Mouse (Mus musculus): ENCODE measurements around the gene Brd4. TPM values are rescaled to one million over a fixed set of nuclear protein-coding genes. Genes with fewer than 3 reads are reported as not detected.

Brd4 gene
- polyA plus RNA-seq, 1 experiment from 2014 or later, result 134 TPM

- DNase-seq (ENCODE audit: low spot score), result no peak
- WGBS, result 96% methylated on average over 7 of the region's 7 CpGs
- Histone ChIP-seq H3K36me3 (peaks cover 25% of the 10 kb centered on the region; the same call in 1 of the 2 replicates), H3K27me3 (ENCODE audit: insufficient read depth, poor library complexity, severe bottlenecking) (no peaks in the 10 kb centered on the region), H3K4me3 (no peak overlapping the region), H3K27ac (no peak overlapping the region), H3K9me3 (no peaks in the 10 kb centered on the region), H3K4me1 (replicated peaks) (no peaks in the 10 kb centered on the region)
Observed at GRCm38 (mm10) chr17:32269151-32269550, 15.4 kb downstream of the Brd4 start.

GRCm38 (mm10) chr17:32268540-32268960, 16.0 kb downstream of the Brd4 start:
- H3K9me3 ChIP-seq, result no peaks in the 10 kb centered on the region
- no peak overlapping the region for H3K27ac ChIP-seq
- H3K4me3 ChIP-seq, result no peak overlapping the region
- H3K36me3 ChIP-seq, result peaks cover 25% of the 10 kb centered on the region; the same call in 1 of the 2 replicates
- H3K4me1 ChIP-seq (replicated peaks), result no peaks in the 10 kb centered on the region
- H3K27me3 ChIP-seq (ENCODE audit: insufficient read depth, poor library complexity, severe bottlenecking), result no peaks in the 10 kb centered on the region
- no peak for DNase-seq (ENCODE audit: low spot score)
- WGBS, result 98% methylated on average over 3 of the region's 3 CpGs

GRCm38 (mm10) chr17:32268096-32268495, 16.4 kb downstream of the Brd4 start:
- Histone ChIP-seq H3K4me3 (no peak overlapping the region), H3K27ac (no peak overlapping the region), H3K9me3 (no peaks in the 10 kb centered on the region), H3K27me3 (ENCODE audit: insufficient read depth, poor library complexity, severe bottlenecking) (no peaks in the 10 kb centered on the region), H3K36me3 (peaks cover 25% of the 10 kb centered on the region; the same call in 1 of the 2 replicates), H3K4me1 (replicated peaks) (no peaks in the 10 kb centered on the region)
- WGBS, result 63% methylated on average over 2 of the region's 2 CpGs
- DNase-seq (ENCODE audit: low spot score), result no peak

GRCm38 (mm10) chr17:32267617-32268016, 16.9 kb downstream of the Brd4 start:
- no peak overlapping the region for H3K27ac ChIP-seq
- 93% methylated on average over 1 of the region's 1 CpGs for WGBS
- no peak for DNase-seq (ENCODE audit: low spot score)
- H3K27me3 ChIP-seq (ENCODE audit: insufficient read depth, poor library complexity, severe bottlenecking), result no peaks in the 10 kb centered on the region
- no peaks in the 10 kb centered on the region for H3K4me1 ChIP-seq (replicated peaks)
- H3K36me3 ChIP-seq, result peaks cover 25% of the 10 kb centered on the region; the same call in 1 of the 2 replicates
- no peak overlapping the region for H3K4me3 ChIP-seq
- no peaks in the 10 kb centered on the region for H3K9me3 ChIP-seq

GRCm38 (mm10) chr17:32263672-32264071, 20.9 kb downstream of the Brd4 start:
- Histone ChIP-seq H3K9me3 (no peaks in the 10 kb centered on the region), H3K4me1 (replicated peaks) (peaks cover 3% of the 10 kb centered on the region), H3K27ac (no peak overlapping the region), H3K36me3 (peaks cover 17% of the 10 kb centered on the region; the same call in 1 of the 2 replicates), H3K4me3 (no peak overlapping the region), H3K27me3 (ENCODE audit: insufficient read depth, poor library complexity, severe bottlenecking) (no peaks in the 10 kb centered on the region)
- 97% methylated on average over 2 of the region's 2 CpGs for WGBS
- no peak for DNase-seq (ENCODE audit: low spot score)

GRCm38 (mm10) chr17:32262831-32263559, 21.5 kb downstream of the Brd4 start:
- peaks cover 10% of the 10 kb centered on the region for H3K4me1 ChIP-seq (replicated peaks)
- H3K27ac ChIP-seq, result no peak overlapping the region
- peaks cover 17% of the 10 kb centered on the region; the same call in 1 of the 2 replicates for H3K36me3 ChIP-seq
- DNase-seq (ENCODE audit: low spot score), result no peak
- no peaks in the 10 kb centered on the region for H3K27me3 ChIP-seq (ENCODE audit: insufficient read depth, poor library complexity, severe bottlenecking)
- H3K4me3 ChIP-seq, result no peak overlapping the region
- no peaks in the 10 kb centered on the region for H3K9me3 ChIP-seq
- WGBS, result 96% methylated on average over 8 of the region's 8 CpGs

GRCm38 (mm10) chr17:32258869-32259268, 25.7 kb downstream of the Brd4 start:
- Histone ChIP-seq H3K4me3 (no peak overlapping the region), H3K27me3 (ENCODE audit: insufficient read depth, poor library complexity, severe bottlenecking) (no peaks in the 10 kb centered on the region), H3K4me1 (replicated peaks) (peaks cover 17% of the 10 kb centered on the region), H3K36me3 (peaks cover 9% of the 10 kb centered on the region), H3K9me3 (no peaks in the 10 kb centered on the region), H3K27ac (no peak overlapping the region)
- no peak for DNase-seq (ENCODE audit: low spot score)
- WGBS, result 92% methylated on average over 2 of the region's 2 CpGs

- no peak for DNase-seq (ENCODE audit: low spot score)
- Histone ChIP-seq H3K4me1 (replicated peaks) (peaks cover 17% of the 10 kb centered on the region), H3K27ac (peak overlapping the region; percentile 37), H3K27me3 (ENCODE audit: insufficient read depth, poor library complexity, severe bottlenecking) (no peaks in the 10 kb centered on the region), H3K4me3 (no peak overlapping the region), H3K9me3 (no peaks in the 10 kb centered on the region), H3K36me3 (peaks cover 16% of the 10 kb centered on the region)
- WGBS, result 61% methylated on average over 6 of the region's 6 CpGs
Observed at GRCm38 (mm10) chr17:32257944-32258343, 26.6 kb downstream of the Brd4 start.

GRCm38 (mm10) chr17:32257452-32257851, 27.1 kb downstream of the Brd4 start:
- Histone ChIP-seq H3K36me3 (peaks cover 21% of the 10 kb centered on the region), H3K9me3 (no peaks in the 10 kb centered on the region), H3K27me3 (ENCODE audit: insufficient read depth, poor library complexity, severe bottlenecking) (no peaks in the 10 kb centered on the region), H3K4me3 (no peak overlapping the region), H3K27ac (no peak overlapping the region; the same call in 1 of the 2 replicates), H3K4me1 (replicated peaks) (peaks cover 17% of the 10 kb centered on the region)
- WGBS, result 87% methylated on average over 2 of the region's 2 CpGs
- no peak for DNase-seq (ENCODE audit: low spot score)

- 89% methylated on average over 2 of the region's 2 CpGs for WGBS
- DNase-seq (ENCODE audit: low spot score), result no peak
- Histone ChIP-seq H3K4me3 (no peak overlapping the region), H3K27me3 (ENCODE audit: insufficient read depth, poor library complexity, severe bottlenecking) (no peaks in the 10 kb centered on the region), H3K36me3 (peaks cover 21% of the 10 kb centered on the region), H3K4me1 (replicated peaks) (peaks cover 17% of the 10 kb centered on the region), H3K9me3 (no peaks in the 10 kb centered on the region), H3K27ac (no peak overlapping the region)
Observed at GRCm38 (mm10) chr17:32256896-32257295, 27.6 kb downstream of the Brd4 start.

GRCm38 (mm10) chr17:32253261-32253660, 31.3 kb downstream of the Brd4 start:
- peaks cover 10% of the 10 kb centered on the region for H3K4me1 ChIP-seq (replicated peaks)
- H3K4me3 ChIP-seq, result no peak overlapping the region
- WGBS, result 94% methylated on average over 2 of the region's 2 CpGs
- no peak overlapping the region for H3K27ac ChIP-seq
- no peaks in the 10 kb centered on the region for H3K27me3 ChIP-seq (ENCODE audit: insufficient read depth, poor library complexity, severe bottlenecking)
- no peak for DNase-seq (ENCODE audit: low spot score)
- H3K36me3 ChIP-seq, result peaks cover 41% of the 10 kb centered on the region
- no peaks in the 10 kb centered on the region for H3K9me3 ChIP-seq

GRCm38 (mm10) chr17:32251827-32252470, 32.6 kb downstream of the Brd4 start:
- no peak for DNase-seq (ENCODE audit: low spot score)
- no peaks in the 10 kb centered on the region for H3K4me1 ChIP-seq (replicated peaks)
- no peaks in the 10 kb centered on the region for H3K27me3 ChIP-seq (ENCODE audit: insufficient read depth, poor library complexity, severe bottlenecking)
- H3K36me3 ChIP-seq, result peaks cover 39% of the 10 kb centered on the region
- H3K4me3 ChIP-seq, result no peak overlapping the region
- WGBS, result 96% methylated on average over 2 of the region's 2 CpGs
- H3K9me3 ChIP-seq, result no peaks in the 10 kb centered on the region
- H3K27ac ChIP-seq, result no peak overlapping the region

GRCm38 (mm10) chr17:32250066-32250465, 34.5 kb downstream of the Brd4 start:
- Histone ChIP-seq H3K36me3 (peaks cover 39% of the 10 kb centered on the region), H3K4me1 (replicated peaks) (no peaks in the 10 kb centered on the region), H3K4me3 (no peak overlapping the region), H3K9me3 (no peaks in the 10 kb centered on the region), H3K27ac (no peak overlapping the region), H3K27me3 (ENCODE audit: insufficient read depth, poor library complexity, severe bottlenecking) (no peaks in the 10 kb centered on the region)
- WGBS, result 90% methylated on average over 1 of the region's 1 CpGs
- no peak for DNase-seq (ENCODE audit: low spot score)
